Mouse (Mus musculus): Measurements from ENCODE around the gene Naxd.
"Not testable (repeated sequence)": the region's sequence is repeated elsewhere in the genome, so short reads cannot be mapped to it uniquely, and the experiment has no call there.

Gene Naxd

DNA sequence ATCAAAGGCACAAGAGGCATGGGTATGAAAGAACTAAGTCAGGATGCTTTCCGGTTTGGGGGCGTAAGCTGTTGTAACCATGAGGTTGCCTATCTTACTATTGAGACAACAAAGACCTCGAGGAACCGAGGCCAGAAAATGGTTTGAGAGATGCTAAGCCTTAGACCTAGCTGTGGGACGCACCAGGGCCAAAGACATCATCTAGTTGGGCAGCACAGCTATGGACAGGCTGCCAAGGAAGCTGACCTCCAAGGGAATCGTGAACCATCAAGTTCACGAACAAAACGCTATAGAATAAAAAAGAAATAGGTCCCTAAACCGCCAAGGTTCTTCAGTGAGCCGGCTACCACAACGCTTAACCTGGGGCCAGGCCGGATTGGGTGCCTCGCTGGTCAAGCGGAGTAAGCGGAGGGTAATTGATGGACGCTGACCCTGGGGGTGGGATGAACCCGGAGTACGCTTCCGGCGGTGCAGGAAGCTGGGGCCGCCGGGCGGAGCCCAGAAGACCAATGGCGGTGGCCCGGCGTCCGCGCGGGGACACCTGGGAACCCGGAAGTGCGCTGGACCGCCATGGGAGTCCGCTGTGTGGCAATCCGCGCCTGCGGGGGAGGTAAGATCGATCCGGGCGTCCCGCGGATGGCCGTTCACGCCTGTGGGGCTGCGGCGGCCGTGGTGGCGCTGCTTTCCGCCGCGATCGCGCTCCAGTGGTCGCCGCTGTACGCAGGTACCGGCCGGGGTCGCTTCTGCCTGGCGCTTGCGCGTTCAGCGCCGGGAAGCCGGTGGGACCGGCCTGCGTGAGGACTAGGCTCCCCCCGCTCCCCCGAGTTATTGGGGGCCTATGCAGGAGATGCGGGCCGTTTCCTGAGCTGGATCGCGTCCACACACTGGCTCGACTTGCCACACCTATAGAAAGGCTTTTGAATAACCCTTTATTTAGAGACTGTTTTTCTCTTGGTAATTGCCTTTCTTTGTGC lies at the start of gene Naxd:
Gene Naxd, plus strand, starts transcription at position 490 of the 974 bp plus-strand sequence.
- peak; percentile 90 to 91 for DNase-seq

DNA sequence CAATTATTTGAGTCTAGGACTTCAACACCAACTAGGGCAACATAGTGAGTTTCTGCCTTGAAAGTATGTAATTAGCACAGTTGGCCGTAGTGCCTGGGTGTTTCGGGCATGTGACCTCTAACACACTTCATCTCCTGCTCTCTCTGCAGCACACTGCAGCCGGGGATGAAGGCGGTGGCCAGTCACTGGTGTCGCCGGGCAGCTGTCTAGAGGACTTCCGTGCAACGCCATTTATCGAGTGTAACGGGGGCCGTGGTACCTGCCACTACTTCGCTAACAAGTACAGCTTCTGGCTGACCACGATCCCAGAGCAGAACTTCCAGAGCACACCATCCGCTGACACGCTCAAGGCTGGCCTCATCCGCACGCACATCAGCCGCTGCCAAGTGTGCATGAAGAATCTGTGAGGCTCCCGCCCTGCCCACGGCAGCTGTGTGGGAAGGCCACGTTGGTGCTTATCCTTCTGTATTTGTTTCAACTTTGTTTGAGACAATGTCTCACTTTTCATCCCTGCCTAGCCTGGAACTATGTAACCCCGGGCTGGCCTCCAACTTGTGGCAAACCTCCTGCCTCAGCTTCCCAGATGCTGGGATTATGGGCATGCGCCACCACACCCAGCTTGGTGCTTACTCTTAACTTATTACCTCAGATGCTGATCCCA lies 49.3 kb upstream of the Naxd start:
- DNase-seq = no peak

DNA sequence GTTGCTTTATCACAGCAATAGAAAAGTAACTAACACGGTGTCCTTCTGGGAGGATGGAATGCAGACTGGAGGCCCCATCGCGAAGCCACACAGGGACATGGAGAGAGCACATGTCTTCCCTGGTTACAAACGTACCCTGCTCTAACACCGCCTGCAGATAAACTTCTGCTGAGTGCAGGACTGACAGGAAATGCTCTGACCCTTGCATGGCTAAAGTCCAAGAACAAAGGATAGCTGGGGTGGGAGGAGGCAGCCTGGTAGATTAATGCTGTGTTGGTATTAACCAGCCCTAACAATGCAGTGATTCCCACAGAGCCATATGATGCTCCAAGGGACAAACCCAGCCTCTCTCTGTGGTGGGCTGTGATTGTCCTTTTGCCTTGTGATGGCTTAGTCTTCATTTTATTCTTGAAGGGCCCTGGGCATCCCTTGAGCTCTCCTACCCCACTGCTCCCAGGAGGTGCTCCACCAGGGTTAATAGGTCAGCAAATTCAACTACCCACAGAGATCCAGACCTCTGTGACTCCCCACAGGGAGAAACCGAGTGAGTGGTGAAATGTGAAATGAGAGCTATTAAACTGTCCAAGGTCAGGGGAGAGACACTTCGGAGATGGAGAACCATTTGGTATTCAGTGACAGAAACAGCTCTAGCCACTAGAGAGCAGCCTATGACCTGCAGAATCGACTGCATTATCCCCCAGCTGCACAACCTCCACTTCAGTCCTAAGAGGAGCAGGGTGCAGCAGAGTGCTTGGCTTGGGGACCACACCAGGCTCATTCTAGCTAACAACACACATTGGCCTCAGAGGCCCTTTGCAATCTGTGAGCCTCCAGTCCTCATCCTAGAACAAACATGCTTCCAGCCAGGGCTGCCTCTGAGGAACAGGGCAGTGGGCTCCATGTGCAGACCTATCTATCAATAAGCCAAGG lies 46.9 kb upstream of the Naxd start:
- DNase-seq = peak; percentile 56 to 61

DNA sequence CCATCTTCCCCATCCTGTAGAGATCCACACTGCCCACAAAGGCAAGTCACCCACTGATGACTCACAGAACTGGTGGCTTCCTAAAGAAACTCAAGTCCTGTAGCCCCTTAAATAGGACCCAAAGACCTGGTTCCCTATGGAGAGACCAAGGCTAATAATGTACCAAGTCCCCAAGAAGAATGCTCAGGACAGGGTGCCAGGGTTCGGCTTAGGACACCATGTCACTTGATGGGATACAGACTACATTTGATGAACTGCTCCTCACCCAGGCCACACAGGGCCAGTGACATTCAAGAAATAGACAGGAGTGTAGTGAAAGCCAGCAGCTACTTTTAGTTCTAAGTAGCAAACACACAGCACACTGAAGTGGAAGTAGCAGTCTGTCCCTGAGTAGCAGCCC lies 45.2 kb upstream of the Naxd start:
- DNase-seq = no peak

DNA sequence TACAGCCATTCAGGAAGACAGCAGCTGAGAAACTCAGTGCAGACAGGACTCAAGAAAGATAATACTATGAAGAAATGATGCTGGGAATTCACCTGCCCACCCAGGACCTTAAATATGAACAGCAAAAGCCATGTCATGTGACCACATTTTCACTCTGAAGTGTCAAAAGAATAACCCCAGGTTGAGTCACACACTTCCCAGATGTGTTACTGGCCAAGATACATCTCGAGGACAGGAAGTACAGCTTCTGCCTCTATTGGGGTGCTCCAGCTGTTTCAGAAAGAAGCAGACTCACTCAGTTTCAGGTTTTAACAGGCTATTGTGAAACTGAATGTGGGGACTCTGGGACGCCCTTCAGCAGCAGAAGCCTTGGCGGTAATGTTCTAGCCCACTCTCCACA lies 44.7 kb upstream of the Naxd start:
- no peak for DNase-seq

DNA sequence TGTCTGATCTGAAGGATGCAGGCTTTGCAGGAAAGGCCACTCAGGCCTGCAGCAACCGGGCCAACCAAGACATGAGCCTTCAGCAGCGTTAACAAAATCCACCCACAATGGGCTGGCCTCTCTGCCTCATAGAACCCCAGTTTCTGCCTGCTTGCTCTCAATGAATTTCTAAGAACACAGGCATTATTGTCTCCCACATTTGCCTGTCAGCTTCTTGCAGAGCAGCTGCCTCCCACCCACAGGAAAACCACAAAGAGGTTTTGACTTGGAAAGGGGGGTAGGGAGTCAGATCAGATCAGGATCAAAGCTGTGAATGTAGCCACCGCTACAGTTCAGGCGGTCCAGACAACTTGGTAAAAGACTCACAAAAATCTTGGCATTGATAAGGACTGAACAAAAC lies 44.3 kb upstream of the Naxd start:
- DNase-seq = no peak

DNA sequence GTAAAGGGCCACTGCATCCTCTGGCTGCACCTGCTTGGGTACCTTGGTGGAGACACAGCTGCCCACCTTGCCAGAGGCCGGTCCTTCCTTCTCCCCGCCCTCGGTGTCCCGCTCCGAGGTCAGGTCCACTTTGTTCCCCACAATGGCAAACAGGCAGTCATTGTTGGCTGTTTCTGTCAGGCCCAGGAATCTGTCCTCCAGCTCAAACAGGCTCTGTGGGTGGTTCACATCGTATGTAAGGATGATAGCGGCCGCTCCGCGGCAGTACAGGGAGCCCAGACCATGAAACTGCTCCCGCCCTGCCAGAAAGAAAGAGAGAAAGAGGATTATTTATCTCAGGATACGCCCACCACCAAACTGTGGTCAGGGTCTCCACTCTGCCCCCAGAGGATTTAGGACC lies 43.1 kb upstream of the Naxd start:
- no peak for DNase-seq

DNA sequence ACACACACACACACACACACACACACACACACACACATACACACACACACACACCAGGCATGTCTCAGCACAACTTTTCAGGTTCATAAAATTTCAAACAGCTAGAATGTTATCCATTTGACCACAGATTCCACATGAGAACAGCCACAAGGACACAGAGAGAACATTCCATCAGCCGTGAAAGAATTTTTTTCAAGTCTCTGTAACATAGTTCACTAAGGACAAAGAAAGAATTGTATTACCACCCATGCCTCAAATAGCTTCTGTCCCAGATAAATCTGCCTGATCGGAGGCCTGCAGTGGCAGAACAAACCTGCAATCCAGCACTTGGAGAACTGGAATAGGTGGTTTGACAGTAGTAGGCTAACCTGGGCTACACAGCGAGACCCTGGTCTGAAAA lies 40.0 kb upstream of the Naxd start:
- DNase-seq = no peak

DNA sequence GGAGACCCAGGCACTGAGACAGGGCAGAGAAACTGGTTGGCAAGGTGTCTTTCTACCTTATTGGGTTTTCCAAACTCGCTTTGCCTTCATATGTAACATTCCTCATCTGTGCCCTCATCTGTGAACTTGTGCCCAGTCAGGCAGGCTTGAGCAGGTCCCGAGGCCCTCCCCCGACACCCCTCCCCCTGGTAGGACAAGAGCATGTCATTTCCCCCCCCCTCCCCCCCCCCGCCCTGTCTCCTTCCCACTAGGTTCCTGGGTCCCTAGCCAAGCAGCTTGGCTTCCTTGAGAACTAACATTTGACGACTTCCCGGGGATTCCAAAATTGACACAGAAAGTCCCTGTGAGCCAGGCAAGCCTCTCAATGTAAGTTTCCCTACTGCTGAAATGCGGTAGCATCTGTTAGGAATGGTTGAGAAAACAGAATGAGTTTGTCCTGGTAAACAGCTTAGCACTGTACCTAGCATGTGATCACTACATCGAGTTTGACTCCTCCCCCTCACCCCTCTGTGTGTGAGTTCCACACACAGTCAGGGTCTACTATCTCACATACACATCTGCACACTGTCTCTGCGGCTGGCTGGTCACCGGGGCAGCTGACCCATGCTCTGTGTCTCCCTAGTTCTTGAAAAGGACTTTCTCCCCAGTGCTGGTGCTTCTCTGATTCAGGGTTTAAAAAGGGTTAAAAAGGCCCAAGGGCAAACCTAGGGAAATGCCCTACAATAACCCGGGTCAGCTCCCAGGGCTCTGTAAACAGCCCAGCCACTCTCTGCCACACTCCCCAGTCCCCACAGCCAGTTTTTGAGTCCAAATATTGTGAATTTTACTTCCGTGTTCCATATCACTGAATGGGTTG lies 39.1 kb upstream of the Naxd start:
- DNase-seq = peak in 1 of 2 experiments; percentile 75

DNA sequence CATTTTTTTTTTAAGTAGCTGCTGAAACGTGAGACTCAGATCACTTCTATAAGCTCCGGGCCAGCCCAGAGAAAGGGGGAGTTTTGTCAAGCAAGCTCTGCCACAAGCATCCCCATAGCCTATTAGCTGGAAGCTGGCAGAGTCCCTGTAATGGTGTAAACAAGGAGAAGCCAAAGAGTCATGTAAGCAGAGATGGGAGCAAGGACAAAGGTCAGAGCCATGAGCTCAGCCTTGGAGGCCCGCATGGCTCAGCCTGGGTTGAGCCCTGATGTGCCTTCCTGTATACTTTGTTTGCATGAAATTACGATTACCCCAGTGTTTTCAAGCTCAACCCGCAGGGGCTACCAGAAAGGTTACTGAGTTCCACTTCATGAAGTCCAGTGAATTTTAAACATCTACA lies 38.3 kb upstream of the Naxd start:
- peak; percentile 61 to 82 for DNase-seq

DNA sequence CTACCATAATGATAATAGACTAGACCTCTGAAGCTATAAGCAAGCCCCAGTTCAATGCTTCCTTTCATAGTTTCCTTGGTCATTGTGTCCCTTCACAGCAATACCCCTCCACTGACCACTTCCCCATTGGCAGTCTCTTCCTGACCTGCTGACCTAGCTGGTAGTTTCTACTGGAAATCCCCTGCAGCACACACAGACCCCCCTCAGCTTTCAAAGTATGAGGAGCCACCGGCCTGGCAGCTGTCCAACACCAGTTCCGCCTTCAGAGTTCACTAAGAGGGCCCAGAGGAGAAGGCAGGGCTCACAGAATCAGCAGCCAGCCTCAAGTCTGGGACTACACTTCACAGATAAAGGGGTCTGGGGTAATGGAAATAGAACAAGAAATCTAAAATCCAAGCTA lies 36.4 kb upstream of the Naxd start:
- peak in 1 of 2 experiments; percentile 66 for DNase-seq

DNA sequence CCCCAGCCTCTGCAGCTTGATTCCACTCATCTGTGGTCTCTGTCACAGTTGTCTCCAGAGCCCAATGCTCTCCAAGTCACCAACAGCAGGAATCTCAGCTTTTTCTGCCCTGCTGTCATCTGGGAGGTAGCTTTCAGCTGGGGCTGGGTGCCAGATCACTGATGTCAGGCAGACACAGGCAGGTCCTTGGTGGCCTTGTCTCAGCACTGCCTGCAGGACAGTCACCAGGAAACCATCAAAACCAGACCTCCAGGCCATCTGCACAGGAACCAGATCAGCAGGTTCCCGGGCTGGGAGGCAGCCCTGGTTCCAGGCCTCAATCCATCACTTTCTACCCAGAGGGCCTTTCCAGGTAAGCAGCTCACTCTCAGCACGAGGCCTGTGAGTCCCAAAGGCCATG lies 35.5 kb upstream of the Naxd start:
- DNase-seq = no peak

DNA sequence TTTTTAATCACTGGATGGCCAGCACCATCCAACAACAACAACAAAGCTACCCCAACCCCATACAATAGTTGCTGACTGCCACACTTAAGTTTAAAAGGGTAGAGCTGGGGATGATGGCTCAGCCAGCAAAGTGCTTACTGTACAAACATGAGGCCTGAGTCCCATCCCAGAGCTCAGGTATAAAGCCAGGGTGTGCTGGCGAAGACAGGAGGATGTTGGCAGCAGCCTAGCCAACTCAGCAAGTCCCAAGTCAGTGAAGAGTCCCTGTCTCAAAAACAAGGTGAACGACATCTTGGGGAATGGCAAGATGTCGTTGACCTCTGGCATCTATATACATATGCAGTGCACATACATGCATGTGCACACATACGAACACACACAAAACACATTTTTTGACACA lies 34.7 kb upstream of the Naxd start:
- DNase-seq = no peak

DNA sequence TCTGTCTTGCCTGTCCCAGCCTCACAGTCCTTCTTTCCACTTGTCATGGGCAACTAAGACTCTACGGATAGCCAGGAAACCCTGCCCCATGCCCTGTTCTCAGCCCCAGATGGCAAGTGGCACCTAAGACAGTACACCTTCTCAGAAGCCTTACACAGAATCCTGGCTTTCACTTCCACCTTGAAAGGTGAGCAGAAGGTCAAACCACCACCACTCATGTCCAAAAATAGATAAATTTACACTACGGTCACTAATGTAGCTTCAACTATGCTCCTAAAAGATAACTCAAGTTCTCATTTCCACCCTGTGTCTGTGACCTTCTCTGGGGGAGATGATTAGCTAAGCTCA lies 33.8 kb upstream of the Naxd start:
- DNase-seq = no peak

DNA sequence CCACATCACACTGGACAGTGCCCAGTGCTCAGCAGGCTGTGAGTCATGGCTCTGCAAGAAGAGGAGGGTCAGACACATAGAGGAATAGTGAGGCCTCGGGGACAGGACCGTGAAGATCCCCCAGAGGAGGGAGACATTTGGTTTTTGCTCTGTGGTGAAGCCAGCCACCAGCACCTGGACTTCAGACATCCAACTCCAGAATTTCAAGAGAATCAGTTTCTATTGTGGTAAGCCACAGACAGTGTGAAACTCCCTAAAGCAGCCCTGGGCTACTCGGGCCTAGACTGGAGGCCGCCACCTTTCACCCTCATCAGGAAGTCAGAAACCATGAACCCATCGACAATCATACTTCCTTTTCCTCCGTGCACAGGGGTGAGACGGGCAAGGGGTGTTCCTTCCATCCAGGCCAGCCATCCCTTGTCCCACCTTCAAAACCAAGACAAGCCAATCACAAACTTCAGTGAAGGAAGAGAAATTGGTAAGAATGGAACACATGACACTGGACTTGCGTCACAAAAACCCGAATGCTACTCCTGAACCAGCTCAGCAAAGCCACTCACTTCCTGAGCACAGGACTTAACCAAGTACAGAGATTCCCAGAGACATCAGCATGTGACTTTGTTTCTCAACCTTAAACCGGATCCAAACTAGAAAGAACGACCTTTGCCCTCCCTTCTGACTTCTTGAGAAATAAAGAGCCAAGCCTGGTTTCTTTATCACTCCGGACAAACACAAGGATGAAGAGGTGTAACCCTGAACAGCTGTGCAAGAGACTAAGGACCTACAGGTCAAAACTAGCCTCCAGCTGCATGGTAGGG lies 33.2 kb upstream of the Naxd start:
- DNase-seq = peak in 1 of 2 experiments; percentile 77

DNA sequence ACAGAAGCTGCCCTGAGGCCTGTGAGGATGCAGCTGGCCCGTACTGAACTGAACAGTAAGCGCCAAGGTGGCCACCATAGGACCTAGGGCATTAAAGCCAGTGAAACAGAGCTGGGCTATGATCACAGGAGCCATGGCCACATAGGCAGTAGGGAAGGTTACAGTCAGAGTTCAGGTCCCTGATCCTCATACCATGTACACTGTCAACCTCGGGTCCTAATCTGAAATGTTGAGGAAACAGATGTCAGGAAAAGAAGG lies 32.7 kb upstream of the Naxd start:
- no peak for DNase-seq

DNA sequence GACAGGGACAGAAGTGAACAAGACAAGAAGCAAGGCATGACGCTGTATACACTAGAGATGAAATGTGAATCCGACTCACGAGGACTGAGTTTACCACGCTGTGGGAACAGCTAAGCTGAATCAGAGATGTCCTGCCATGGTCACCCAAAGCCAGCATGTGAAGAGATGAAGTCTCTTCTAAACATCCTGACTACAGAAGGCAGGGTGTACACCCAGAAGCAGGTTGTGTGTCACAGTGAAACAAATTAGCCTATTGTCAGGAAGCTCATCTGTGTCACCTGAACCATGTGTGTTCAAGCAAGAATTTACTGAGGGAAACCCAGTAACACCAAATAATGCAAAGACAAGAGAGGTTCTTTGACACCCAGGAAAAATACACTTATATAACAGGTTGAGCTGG lies 31.7 kb upstream of the Naxd start:
- no peak for DNase-seq

DNA sequence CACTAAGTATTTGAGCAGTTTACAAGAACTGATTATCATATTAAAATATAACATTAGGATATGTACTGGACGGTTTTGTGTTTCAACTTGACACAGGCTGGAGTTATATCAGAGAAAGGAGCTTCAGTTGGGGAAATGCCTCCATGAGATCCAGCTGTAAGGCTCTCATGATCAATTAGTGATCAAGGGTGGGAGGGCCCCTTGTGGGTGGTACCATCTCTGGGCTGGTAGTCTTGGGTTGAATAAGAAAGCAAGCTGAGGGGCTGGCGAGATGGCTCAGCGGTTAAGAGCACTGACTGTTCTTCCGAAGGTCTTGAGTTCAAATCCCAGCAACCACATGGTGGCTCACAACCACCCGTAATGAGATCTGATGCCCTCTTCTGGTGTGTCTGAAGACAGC lies 30.8 kb upstream of the Naxd start:
- not testable (repeated sequence) for DNase-seq

DNA sequence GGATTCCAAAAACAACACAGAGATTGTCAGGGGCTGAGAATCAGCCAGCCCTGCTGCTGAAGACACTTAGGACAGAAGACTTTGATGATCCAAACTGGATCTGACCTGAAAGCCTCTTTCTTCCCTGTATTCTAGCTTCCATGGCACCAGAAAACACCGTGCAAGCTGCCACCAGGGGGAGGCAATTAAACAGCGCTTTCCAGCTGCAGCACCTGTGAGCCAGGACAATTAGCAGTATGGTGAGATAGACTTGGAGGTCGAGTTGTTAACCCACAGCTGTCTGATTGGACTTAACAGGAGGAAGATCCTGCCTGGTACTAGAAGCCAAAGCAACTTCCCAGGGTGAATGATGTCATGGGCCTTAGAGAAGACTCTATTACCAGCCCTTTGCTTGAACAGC lies 28.2 kb upstream of the Naxd start:
- peak; percentile 77 to 87 for DNase-seq

DNA sequence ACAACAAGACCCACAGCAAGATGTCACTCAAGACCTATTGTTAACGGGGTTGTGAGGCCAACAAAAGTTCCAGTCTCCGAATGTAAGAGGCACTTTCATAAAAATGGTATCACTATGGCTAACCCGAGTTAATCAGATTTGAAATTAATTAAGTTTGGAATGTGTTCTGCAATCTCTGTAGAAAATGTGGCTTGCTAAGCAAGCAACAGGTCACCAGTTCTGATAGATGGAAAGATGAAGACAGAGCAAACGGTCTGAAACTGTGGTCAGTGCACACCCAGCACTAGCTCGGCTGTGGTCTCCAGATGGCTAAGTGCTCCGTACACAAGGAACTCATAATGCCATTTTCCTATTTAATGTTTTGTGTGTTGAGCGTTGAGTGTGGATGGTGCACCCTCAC lies 26.6 kb upstream of the Naxd start:
- no peak for DNase-seq

DNA sequence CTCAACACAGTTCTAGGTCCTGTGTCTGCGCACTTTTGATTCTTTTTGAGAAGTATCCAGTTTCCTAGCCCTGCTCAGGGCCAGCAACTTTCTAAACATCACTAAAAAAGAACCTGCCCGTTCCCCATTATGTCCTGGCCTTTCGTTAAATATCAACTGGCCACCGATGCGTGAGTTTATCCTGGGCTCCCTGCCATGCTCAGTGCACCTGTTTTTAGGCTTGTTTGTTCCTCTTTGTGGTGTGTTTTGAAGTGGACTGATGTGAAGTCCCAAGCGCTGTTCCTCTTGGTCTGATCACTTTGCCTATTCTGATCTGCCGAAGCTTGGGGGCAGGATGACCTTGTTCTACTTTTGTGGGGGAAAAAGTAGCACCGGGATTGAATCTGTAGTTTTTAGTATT lies 26.0 kb upstream of the Naxd start:
- DNase-seq = peak; percentile 89 to 92

DNA sequence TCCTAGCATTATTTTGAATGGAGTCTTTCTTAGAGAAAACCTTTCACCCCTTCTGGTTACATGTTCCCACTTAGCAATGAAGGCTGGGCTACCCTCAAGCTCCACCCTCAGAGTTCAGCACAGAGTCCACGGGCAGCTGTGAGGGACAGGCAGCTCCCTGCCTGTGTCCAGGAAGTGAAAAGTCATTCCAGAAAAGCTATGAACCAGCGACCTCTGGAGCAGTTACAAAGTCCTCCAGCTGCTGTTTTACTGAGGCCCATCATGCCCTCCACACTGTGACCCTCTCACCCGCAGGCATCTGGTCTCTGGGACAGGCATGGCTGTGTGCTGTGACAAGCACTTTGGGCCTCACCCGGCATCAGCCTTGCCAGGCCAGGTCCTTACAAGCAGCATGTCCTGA lies 24.2 kb upstream of the Naxd start:
- DNase-seq = peak; percentile 91 to 95
